19 mouse cellular contexts compared by ENCODE assay signal in genomic region chr3:105440873-105441495, GRCm38 (mm10). TPM values are rescaled to one million over a fixed set of nuclear protein-coding genes. Genes with fewer than 3 reads are reported as not detected.
DNase-seq lines count a peak whose midpoint lies in the region; ATAC-seq and TF ChIP-seq lines count a peak whose summit lies in the region.
"Had no signal": no experiment of that assay in that cellular context is flagged by ENCODE, and none has a peak within 500 bp of the region (broad histone marks: within the 10 kb centered on the region; RNA-seq: fewer than 3 reads in every experiment).

No protein-coding gene starts in this region.

- H3K4me3 ChIP-seq in neural tube, embryonic 13.5 days: no peak overlapping the region
- H3K4me3 ChIP-seq in cortical plate, adult 2 months (ENCODE audit: insufficient read depth, low read length): no peak overlapping the region
- H3K4me3 ChIP-seq: embryonic facial prominence, embryonic 13.5 days; forebrain, embryonic 15.5 days; kidney, embryonic 15.5 days; limb, embryonic 10.5 days; lung, embryonic 15.5 days; midbrain, embryonic 12.5 days; neural tube, embryonic 15.5 days had no signal

- no peak overlapping the region for H3K4me2 ChIP-seq in neural tube, embryonic 13.5 days
- H3K4me2 ChIP-seq: embryonic facial prominence, embryonic 13.5 days; forebrain, embryonic 15.5 days; heart, embryonic 11.5 days; hindbrain, embryonic 14.5 days; kidney, embryonic 15.5 days; lung, embryonic 15.5 days; midbrain, embryonic 12.5 days; neural tube, embryonic 15.5 days had no signal

- 0 out of 2 replicates have a peak, but pooled peaks have one; percentile 9 for TF ChIP-seq CTCF in cortical plate, adult 2 months (IDR thresholded peaks at IDR 0.05; ENCODE audit: extremely low read depth, insufficient read depth, low read length)

- ATAC-seq in neural tube, embryonic 13.5 days (ENCODE audit: low read depth): 0 out of 2 replicates have a peak, but pooled peaks have one; percentile 32
- ATAC-seq: forebrain, embryonic 15.5 days had no signal

- WGBS in neural tube, embryonic 13.5 days: 65% methylated on average over 4 of the region's 4 CpGs

- no peak for TF ChIP-seq POLR2A in cortical plate, adult 2 months (IDR thresholded peaks at IDR 0.05; ENCODE audit: extremely low read depth, insufficient read depth, low read length)

- intact Hi-C loops in heart, postnatal 10 days (cut with DNase I): no loop called here

- no peaks in the 10 kb centered on the region for H3K4me1 ChIP-seq in neural tube, embryonic 13.5 days (replicated peaks)
- H3K4me1 ChIP-seq in cortical plate, adult 2 months (ENCODE audit: control insufficient read depth, insufficient read depth, low read length): no peaks in the 10 kb centered on the region
- H3K4me1 ChIP-seq: embryonic facial prominence, embryonic 13.5 days; forebrain, embryonic 15.5 days; kidney, embryonic 15.5 days; limb, embryonic 10.5 days; lung, embryonic 15.5 days; midbrain, embryonic 12.5 days had no signal

- H3K36me3 ChIP-seq in neural tube, embryonic 13.5 days: no peaks in the 10 kb centered on the region
- H3K36me3 ChIP-seq: embryonic facial prominence, embryonic 13.5 days; forebrain, embryonic 15.5 days; kidney, embryonic 15.5 days; limb, embryonic 10.5 days; lung, embryonic 15.5 days; midbrain, embryonic 12.5 days; neural tube, embryonic 15.5 days had no signal

- no peak overlapping the region for H3K9ac ChIP-seq in neural tube, embryonic 13.5 days
- H3K9ac ChIP-seq: embryonic facial prominence, embryonic 13.5 days; forebrain, embryonic 15.5 days; hindbrain, embryonic 14.5 days; kidney, embryonic 15.5 days; lung, embryonic 15.5 days; midbrain, embryonic 12.5 days; neural tube, embryonic 15.5 days had no signal

- H3K27ac ChIP-seq in neural tube, embryonic 13.5 days (replicated peaks): no peak overlapping the region
- H3K27ac ChIP-seq in cortical plate, adult 2 months (ENCODE audit: insufficient read depth, low read length): no peak overlapping the region
- H3K27ac ChIP-seq: embryonic facial prominence, embryonic 13.5 days; forebrain, embryonic 15.5 days; hindbrain, embryonic 14.5 days; kidney, embryonic 15.5 days; limb, embryonic 10.5 days; lung, embryonic 15.5 days; midbrain, embryonic 12.5 days; neural tube, embryonic 15.5 days had no signal

- no peaks in the 10 kb centered on the region for H3K9me3 ChIP-seq in neural tube, embryonic 13.5 days
- H3K9me3 ChIP-seq: embryonic facial prominence, embryonic 13.5 days; forebrain, embryonic 15.5 days; kidney, embryonic 15.5 days; limb, embryonic 10.5 days; lung, embryonic 15.5 days; midbrain, embryonic 12.5 days; neural tube, embryonic 15.5 days had no signal

- no peaks in the 10 kb centered on the region for H3K27me3 ChIP-seq in neural tube, embryonic 13.5 days
- H3K27me3 ChIP-seq: embryonic facial prominence, embryonic 13.5 days; forebrain, embryonic 15.5 days; kidney, embryonic 15.5 days; midbrain, embryonic 12.5 days; neural tube, embryonic 15.5 days had no signal

- peak; percentile 12 for DNase-seq in kidney, postnatal 10 days
- no peak for DNase-seq in kidney, postnatal 4 days
- no peak for DNase-seq in neural tube, embryonic 10.5 days (ENCODE audit: extremely low spot score, low spot score)
- no peak for DNase-seq in gastrocnemius, postnatal 10 days
- DNase-seq in heart, postnatal 10 days: no peak
- DNase-seq: cerebellum, adult 9-10 months; heart, postnatal 14 days; thymus, postnatal 4 days had no signal

RNA-seq across cellular contexts. Expression of gene Kcnd3, which starts 11.1 kb away (rescaled TPM):
- polyA plus RNA-seq in neural tube, embryonic 13.5 days (2015; fragmentation: Nextera tagmentation; extraction: Ambion mirVana): 4.4 and 4.6 TPM in 2 replicates
- polyA plus RNA-seq in cortical plate, adult 2 months (2012; rRNA removed): 21.2 and 22.0 TPM in 2 replicates
- under 1 TPM; 0.66 to 0.77 TPM for total RNA-seq in gastrocnemius, postnatal 10 days (2021)
- total RNA-seq in heart, postnatal 10 days (2021): 1 to 10 TPM; 1.7 to 2.2 TPM
